Mouse (Mus musculus) neutrophil, adult 83 days (primary cell): Measurements from ENCODE around the gene Plxdc1. TPM values are rescaled to one million over a fixed set of nuclear protein-coding genes. Genes with fewer than 3 reads are reported as not detected.

ENCODE experiments used
- total RNA-seq, 2 experiments: library from RNA; stranded (reverse); gene quantifications; one replicate each; pipeline ENCODE4 v1.2.4; 2023

The Plxdc1 gene
- 10 to 100 TPM; 10.2 to 11.1 TPM for total RNA-seq

DNA sequence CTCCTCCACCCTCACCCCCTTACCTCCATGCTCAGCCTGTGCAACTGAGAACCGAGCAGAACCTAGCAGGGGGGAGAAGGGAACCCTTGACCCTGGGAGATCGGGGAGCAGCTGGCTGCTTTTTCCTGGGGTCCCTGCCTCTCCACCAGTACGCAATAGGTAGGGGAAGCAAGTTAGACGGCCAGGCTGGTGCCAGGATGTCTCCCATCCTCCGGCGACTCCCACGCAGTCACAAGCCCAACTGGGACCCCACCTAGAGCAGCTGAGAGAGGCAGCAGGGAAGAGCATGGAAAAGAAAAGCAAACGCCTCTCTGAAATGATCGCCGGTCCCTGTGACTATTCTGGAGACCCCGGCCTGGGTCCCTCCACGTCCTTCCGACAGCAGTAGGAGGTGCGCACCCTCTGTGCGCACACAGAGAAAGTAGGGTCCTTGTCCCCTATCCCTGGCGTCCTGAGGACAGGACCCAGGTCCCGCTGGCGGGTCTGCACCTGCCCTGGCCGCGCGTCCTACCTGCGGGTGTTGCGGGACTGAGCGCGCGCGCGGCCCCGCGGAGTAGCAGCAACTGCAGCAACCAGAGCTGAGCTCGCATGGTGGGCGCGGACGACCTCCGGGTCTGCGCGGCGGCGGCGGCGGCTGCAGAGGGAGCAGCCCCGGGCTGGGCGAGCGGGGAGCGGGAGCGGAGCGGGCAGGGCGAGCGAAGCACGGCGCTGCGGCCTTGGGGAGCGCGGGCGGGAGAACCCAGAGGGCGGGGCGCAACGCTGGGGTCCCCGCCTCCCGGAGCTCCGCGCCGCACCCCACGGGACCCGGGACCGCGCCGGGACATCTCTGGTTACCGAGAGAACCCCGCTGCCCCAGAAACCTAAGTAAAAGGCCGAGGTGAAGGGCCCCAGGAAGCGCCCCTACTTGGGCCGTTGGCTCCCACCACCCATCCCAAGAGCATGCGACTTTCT lies at the start of gene Plxdc1:
Gene Plxdc1, minus strand, starts transcription at position 718 of the 951 bp plus-strand sequence.

DNA sequence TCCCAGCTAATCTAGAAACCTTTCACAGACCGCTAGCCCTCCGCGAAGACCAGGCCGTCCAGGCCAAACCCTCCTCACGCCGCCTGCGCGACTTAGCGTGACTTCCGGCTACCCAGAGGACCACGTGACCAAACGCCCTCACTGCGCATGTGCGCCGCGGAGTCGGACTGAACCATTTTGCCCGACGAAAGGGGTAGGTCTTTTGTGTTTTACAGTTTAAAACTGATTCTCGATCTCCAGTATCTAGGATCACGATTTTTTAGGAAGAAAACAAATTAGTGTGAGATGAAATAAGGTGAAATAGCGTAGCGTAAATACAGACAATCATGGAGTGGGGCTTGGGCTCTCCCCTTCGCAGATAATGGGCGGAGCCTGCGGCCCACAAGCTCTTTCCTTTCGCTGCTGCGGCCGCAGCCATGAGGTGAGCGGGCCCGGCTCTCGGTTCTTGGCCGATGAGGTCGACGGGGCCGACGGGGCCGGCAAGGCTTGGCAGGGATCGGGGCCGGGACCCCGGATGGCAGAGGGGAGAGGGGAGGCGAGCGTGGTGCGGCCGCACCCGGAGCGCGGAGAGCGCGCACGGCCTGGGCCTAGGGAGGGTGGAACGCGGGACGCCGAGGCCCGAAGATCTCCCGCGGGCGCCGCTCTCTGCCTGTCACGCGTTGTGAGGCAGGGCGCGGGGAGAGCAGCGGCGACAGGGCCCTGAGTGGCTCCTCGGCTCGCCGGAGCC lies 40.5 kb upstream of the Plxdc1 start, which contains the start of gene Rpl19:
Gene Rpl19, plus strand, starts transcription at position 141 of the 727 bp plus-strand sequence.

DNA sequence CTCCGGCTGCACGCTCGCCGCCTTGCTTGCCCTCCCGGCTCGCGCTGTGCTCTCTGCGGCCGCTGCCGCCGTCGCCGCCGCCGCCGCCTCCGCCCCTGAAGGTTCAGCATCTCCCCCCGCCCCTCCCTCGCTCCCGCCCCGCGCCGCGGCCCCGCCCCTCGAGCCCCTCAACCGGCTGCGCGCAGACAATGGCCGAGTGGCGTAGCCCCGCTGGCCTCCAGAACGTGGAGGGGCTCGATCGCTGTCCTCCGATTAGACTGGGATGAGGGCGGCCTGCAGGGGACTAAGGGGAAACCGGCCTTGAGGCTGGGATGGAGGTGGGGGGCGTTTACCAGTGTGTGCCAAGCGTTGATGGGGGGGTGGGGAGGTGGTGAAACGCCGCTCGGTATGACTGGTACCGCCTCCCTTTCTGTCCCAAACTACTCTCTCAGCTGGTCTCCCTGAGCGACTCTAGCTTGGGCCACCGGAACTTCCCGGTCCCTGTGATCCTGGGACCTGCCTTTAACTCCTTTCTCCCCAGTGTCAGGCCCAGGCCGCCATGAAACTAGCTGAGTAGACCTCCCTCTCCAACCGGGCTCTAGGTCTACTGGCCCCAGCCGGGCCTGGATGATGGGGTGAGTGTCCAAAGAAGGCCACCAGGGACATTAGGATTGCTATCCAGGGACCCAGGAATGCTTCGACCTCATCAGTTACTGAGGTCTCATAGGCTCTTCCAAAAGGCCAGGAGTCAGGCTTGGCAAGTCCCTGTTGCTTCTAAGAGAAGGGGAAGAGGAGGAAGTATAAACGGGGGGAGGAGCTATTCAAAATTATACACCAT lies 36.5 kb upstream of the Plxdc1 start, which contains the start of gene Cacnb1:
Gene Cacnb1, minus strand, starts transcription at position 480 of the 817 bp plus-strand sequence.

DNA sequence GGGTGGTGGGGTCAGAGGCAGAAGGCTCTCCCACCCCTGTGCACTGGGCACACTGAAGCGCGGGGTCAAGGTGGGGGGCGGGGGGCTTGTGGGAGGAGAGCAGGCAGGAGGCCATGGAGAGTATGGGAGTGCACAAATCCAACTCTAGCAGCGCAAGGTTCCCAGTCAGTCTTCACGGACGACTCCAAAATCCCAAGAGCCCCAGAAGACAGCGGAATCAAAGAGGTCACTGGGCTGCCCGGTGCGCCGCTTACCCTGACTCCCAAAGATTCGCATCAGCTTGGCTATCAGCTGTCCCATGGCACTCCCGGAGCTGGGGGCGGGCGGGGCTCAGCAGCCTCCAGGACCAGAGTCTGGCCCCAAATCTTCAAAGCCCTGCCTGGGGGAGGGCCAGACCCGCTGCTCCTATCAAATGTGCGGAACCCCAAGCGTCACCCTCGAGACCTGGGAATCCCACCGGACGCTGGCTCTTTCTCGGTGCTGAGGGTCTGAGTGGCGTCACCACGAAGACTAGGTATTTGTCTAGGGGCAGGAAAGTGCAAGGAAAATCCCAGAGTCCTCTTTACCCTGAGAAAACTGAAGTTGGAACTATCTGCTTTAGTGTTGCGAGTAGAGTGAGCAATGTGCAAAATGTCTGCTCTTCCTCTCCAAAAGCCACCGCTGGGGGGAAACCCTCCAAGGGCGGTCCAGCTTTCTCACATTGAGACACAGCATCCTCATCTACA lies 9.5 kb upstream of the Plxdc1 start, which contains the start of gene Arl5c:
Gene Arl5c, minus strand, starts transcription at position 618 of the 725 bp plus-strand sequence.

DNA sequence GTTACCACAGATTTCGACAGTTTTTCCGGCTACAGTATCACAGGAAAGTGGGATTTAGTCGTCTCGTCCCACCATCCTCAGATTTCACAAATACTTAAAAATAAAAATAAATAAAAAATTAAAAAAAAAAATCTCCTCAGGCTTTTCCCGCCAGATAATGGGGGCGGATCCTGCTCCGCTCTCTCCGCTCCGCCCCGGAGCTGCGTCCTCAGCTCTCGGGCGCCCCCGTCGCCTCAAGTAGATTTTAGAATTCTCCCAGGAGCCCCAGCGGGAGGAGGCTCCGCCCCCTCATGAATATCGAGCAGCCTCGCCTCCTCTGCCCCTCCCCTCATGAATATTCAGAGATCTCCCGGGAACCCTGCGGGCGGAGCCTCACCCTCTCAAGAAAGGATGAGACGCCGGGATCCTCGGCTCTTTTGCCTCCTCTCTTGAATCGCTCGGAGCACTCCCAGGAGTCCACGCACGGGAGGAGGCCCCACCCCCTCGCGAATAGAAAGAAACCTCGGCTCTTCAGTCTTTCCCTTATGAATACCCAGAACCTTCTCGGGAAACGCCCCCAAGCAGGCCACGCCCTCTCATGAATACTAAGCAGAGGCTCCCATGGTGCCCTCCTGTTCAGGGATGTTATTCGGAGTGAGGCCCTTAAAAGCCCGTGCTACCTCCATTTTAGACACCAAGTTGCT lies 102.2 kb downstream of the Plxdc1 start, which contains the start of gene Fbxo47:
Gene Fbxo47, minus strand, starts transcription at position 237 of the 683 bp plus-strand sequence.

Other genes with a start within 250 kb of the Plxdc1 start
- 10 to 100 TPM; 27.4 to 29.4 TPM for gene Pip4k2b, start 241.7 kb downstream of the Plxdc1 start, total RNA-seq
- gene Cwc25, start 219.9 kb downstream of the Plxdc1 start, total RNA-seq = 10 to 100 TPM; 28.3 to 34.7 TPM
- gene 1700001P01Rik, start 210.5 kb downstream of the Plxdc1 start, total RNA-seq = not detected
- gene Rpl23, start 204.0 kb downstream of the Plxdc1 start, total RNA-seq = 100 to 1,000 TPM; 609 to 647 TPM
- 100 to 1,000 TPM; 326 to 330 TPM for gene Lasp1, start 187.4 kb downstream of the Plxdc1 start, total RNA-seq
- under 1 TPM; 0.70 to 0.90 TPM for gene B230217C12Rik, start 145.7 kb downstream of the Plxdc1 start, total RNA-seq
- under 1 TPM in 1 of 2 experiments, not detected in 1; 0.72 TPM for gene Fbxo47, start 102.3 kb downstream of the Plxdc1 start, total RNA-seq
- gene Arl5c, start 9.7 kb upstream of the Plxdc1 start, total RNA-seq = 10 to 100 TPM; 25.0 to 28.2 TPM
- gene Cacnb1, start 36.6 kb upstream of the Plxdc1 start, total RNA-seq = 1 to 10 TPM; 1.4 to 1.5 TPM
- 100 to 1,000 TPM; 699 to 703 TPM for gene Rpl19, start 40.3 kb upstream of the Plxdc1 start, total RNA-seq
- not detected for gene Stac2, start 67.0 kb upstream of the Plxdc1 start, total RNA-seq
- 10 to 100 TPM; 25.3 to 28.0 TPM for gene Fbxl20, start 164.0 kb upstream of the Plxdc1 start, total RNA-seq
- gene Med1, start 206.8 kb upstream of the Plxdc1 start, total RNA-seq = 10 to 100 TPM; 34.2 to 40.5 TPM
- 10 to 100 TPM; 69.7 to 77.0 TPM for gene Cdk12, start 216.6 kb upstream of the Plxdc1 start, total RNA-seq